Mouse (Mus musculus): ENCODE data around the gene Gm826.

DNA sequence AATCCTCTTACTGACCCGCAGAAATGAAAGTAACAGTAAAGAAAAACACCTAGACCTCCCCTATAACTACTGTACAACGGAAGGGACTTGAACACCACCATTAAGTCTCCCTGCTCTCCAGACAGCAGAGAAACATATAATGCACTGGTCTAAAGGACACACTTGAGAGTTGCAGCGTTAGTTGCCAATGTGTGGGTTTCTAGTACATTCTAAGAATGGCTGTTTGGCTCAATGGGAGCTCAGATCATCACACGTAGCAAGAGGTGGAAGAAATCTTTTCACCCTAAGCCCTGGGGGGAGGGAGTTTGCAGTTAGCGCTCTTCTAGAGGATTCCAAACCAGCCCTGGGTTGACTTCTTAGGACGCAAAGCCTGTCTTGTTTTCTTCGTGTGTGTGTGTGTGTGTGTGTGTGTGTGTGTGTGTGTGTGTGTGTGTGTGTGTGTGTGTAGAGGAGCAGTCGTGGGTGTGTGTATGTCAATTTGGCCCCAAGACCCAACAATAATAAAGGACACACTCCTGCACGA, 30.2 kb upstream of the Gm826 start:
- TF ChIP-seq POLR2A (IDR thresholded peaks at IDR 0.05; ENCODE audit: borderline replicate concordance, insufficient read depth, low read length) (no peak), CTCF (IDR thresholded peaks at IDR 0.05; ENCODE audit: borderline replicate concordance, insufficient read depth, low read depth, low read length) (no peak)
